Mouse (Mus musculus) mouse embryonic stem cell (cell line): ENCODE results near the gene Wrnip1.

ENCODE experiments used
- in situ Hi-C, 2 experiments: fragments of 300-500 bp; cut with MboI; formaldehyde crosslinking; loops; 1 replicate in 1 of 2; 3 replicates in 1 of 2; pipeline ENCODE4 v1.14.3; 2019 to 2020; ENCODE audit warnings: low sequenced_read_pairs in 2 of 2, low pct_unique_long_range_greater_than_20kb in 1 of 2, mixed read lengths in 1 of 2; ENCODE audit not compliant: unreplicated experiment in 1 of 2

The Wrnip1 gene

GRCm38 (mm10) chr13:32801693-32802221 is at the start of gene Wrnip1:
Wrnip1 (plus strand) TSS chr13:32802038.
- in situ Hi-C loops = no loop called here

- in situ Hi-C loops = no loop called here
Observed at GRCm38 (mm10) chr13:32752066-32752657, 49.7 kb upstream of the Wrnip1 start.

GRCm38 (mm10) chr13:32759036-32759435 is 42.8 kb upstream of the Wrnip1 start:
- in situ Hi-C loops = no loop called here

- in situ Hi-C loops = no loop called here
Observed at GRCm38 (mm10) chr13:32760795-32761194, 41.0 kb upstream of the Wrnip1 start.

- in situ Hi-C loops = no loop called here
Observed at GRCm38 (mm10) chr13:32763141-32763540, 38.7 kb upstream of the Wrnip1 start.

GRCm38 (mm10) chr13:32764448-32764847 is 37.4 kb upstream of the Wrnip1 start:
- in situ Hi-C loops = no loop called here

- in situ Hi-C loops = no loop called here
Observed at GRCm38 (mm10) chr13:32768104-32768503, 33.7 kb upstream of the Wrnip1 start.

GRCm38 (mm10) chr13:32769960-32770359 is 31.9 kb upstream of the Wrnip1 start:
- in situ Hi-C loops = no loop called here

- in situ Hi-C loops = no loop called here
Observed at GRCm38 (mm10) chr13:32775889-32776288, 25.9 kb upstream of the Wrnip1 start.

GRCm38 (mm10) chr13:32776350-32776749 is 25.5 kb upstream of the Wrnip1 start:
- in situ Hi-C loops = no loop called here

GRCm38 (mm10) chr13:32778861-32779260 is 23.0 kb upstream of the Wrnip1 start:
- in situ Hi-C loops = no loop called here

GRCm38 (mm10) chr13:32783055-32783454 is 18.8 kb upstream of the Wrnip1 start:
- in situ Hi-C loops = no loop called here

GRCm38 (mm10) chr13:32783816-32784215 is 18.0 kb upstream of the Wrnip1 start, which contains the start of gene Mylk4:
Mylk4 (minus strand) TSS chr13:32783954.
- in situ Hi-C loops = no loop called here

- in situ Hi-C loops = no loop called here
Observed at GRCm38 (mm10) chr13:32787584-32787983, 14.3 kb upstream of the Wrnip1 start.

GRCm38 (mm10) chr13:32789781-32790180 is 12.1 kb upstream of the Wrnip1 start:
- in situ Hi-C loops = no loop called here

GRCm38 (mm10) chr13:32794619-32795018 is 7.2 kb upstream of the Wrnip1 start:
- in situ Hi-C loops = no loop called here

- in situ Hi-C loops = no loop called here
Observed at GRCm38 (mm10) chr13:32795166-32795565, 6.7 kb upstream of the Wrnip1 start.

- in situ Hi-C loops = no loop called here
Observed at GRCm38 (mm10) chr13:32797085-32797484, 4.8 kb upstream of the Wrnip1 start.

GRCm38 (mm10) chr13:32799131-32799530 is 2.7 kb upstream of the Wrnip1 start:
- in situ Hi-C loops = no loop called here

GRCm38 (mm10) chr13:32800859-32801258 is 979 bp upstream of the Wrnip1 start:
- in situ Hi-C loops = no loop called here
